Mouse (Mus musculus) limb, embryonic 11.5 days (tissue): Measurements from ENCODE around the gene Wnk1. TPM values are rescaled to one million over a fixed set of nuclear protein-coding genes. Genes with fewer than 3 reads are reported as not detected.

ENCODE experiments used
- ATAC-seq: fragments of 200-750 bp; cut with Nextera tagmentation; 2 replicates; pipeline ENCODE4 v1.8.0; 2017; ENCODE audit warnings: low read depth; ENCODE audit not compliant: insufficient number of reproducible peaks, low FRiP score, low TSS enrichment
- DNase-seq: peaks from one replicate; pipeline ENCODE4 v3.0.0-alpha.2; 2015; ENCODE audit warnings: low spot score
- H3K27ac ChIP-seq: fragments of 300-500 bp; sonication (generic); replicated peaks from 2 replicates; pipeline ENCODE4 v1.5.1; 2014; ENCODE audit warnings: low read depth, mild to moderate bottlenecking, low read length
- H3K27me3 ChIP-seq: fragments of 300-500 bp; sonication (generic); 2 replicates; pipeline ENCODE4 v1.6.1; 2014; ENCODE audit warnings: mild to moderate bottlenecking, low read length, mixed read lengths; ENCODE audit not compliant: control insufficient read depth, insufficient read depth
- H3K36me3 ChIP-seq: fragments of 300-500 bp; sonication (generic); 2 replicates; pipeline ENCODE4 v1.6.1; 2014; ENCODE audit warnings: mild to moderate bottlenecking, low read length, moderate library complexity, mixed read lengths; ENCODE audit not compliant: control insufficient read depth, insufficient read depth
- H3K4me1 ChIP-seq: fragments of 300-500 bp; sonication (generic); 2 replicates; pipeline ENCODE4 v1.6.1; 2014; ENCODE audit warnings: low read length, mixed read lengths; ENCODE audit not compliant: control insufficient read depth, insufficient read depth
- H3K4me2 ChIP-seq: fragments of 300-500 bp; sonication (generic); 2 replicates; pipeline ENCODE4 v1.6.1; 2014; ENCODE audit warnings: low read depth, mild to moderate bottlenecking, moderate library complexity; ENCODE audit not compliant: severe bottlenecking
- H3K4me3 ChIP-seq: fragments of 300-500 bp; sonication (generic); 2 replicates; pipeline ENCODE4 v1.5.1; 2014; ENCODE audit warnings: low read depth, low read length
- H3K9ac ChIP-seq: fragments of 300-500 bp; sonication (generic); 2 replicates; pipeline ENCODE4 v1.6.1; 2014; ENCODE audit warnings: mild to moderate bottlenecking, low read length
- H3K9me3 ChIP-seq: fragments of 300-500 bp; sonication (generic); 2 replicates; pipeline ENCODE4 v1.6.1; 2016; ENCODE audit warnings: low read length; ENCODE audit not compliant: control insufficient read depth
- WGBS: fragments of 180-500 bp; shearing (Covaris S2); extraction: QIAGEN DNeasy Blood & Tissue Kit; methylation state at CpG from one replicate; pipeline ENCODE4 v1.1.7; 2014; 5-methylcytosine and 5-hydroxymethylcytosine counted together
- polyA plus RNA-seq: library from polyadenylated mRNA; unstranded; fragments of >200 nt; fragmentation: Nextera tagmentation; extraction: Ambion mirVana; gene quantifications from 2 replicates; pipeline ENCODE4 v1.2.1, GENCODE M21; 2014

Gene Wnk1
- polyA plus RNA-seq, 1 experiment from 2014 or later, result 61.5 TPM

- H3K4me2 ChIP-seq, result no peak overlapping the region
- no peaks in the 10 kb centered on the region for H3K36me3 ChIP-seq
- no peaks in the 10 kb centered on the region for H3K9me3 ChIP-seq
- H3K27ac ChIP-seq, result no peak overlapping the region
- H3K4me3 ChIP-seq, result no peak overlapping the region
- no peak overlapping the region for H3K9ac ChIP-seq
- no peak for DNase-seq
- H3K4me1 ChIP-seq, result no peaks in the 10 kb centered on the region
- WGBS, result 89% methylated on average over 6 of the region's 6 CpGs
- H3K27me3 ChIP-seq, result no peaks in the 10 kb centered on the region
- no peak for ATAC-seq
Observed at GRCm38 (mm10) chr6:120054412-120054811, 15.9 kb upstream of the Wnk1 start.

GRCm38 (mm10) chr6:120047705-120048292 is 9.3 kb upstream of the Wnk1 start:
- 76% methylated on average over 7 of the region's 7 CpGs for WGBS
- Histone ChIP-seq H3K36me3 (no peaks in the 10 kb centered on the region), H3K9me3 (no peaks in the 10 kb centered on the region), H3K4me1 (no peaks in the 10 kb centered on the region), H3K4me2 (no peak overlapping the region), H3K4me3 (no peak overlapping the region), H3K27ac (no peak overlapping the region), H3K9ac (no peak overlapping the region), H3K27me3 (no peaks in the 10 kb centered on the region)
- ATAC-seq (no peak), DNase-seq (no peak)

- Histone ChIP-seq H3K4me2 (no peak overlapping the region), H3K4me3 (no peak overlapping the region), H3K9me3 (no peaks in the 10 kb centered on the region), H3K27me3 (no peaks in the 10 kb centered on the region), H3K36me3 (no peaks in the 10 kb centered on the region), H3K9ac (no peak overlapping the region), H3K27ac (no peak overlapping the region), H3K4me1 (no peaks in the 10 kb centered on the region)
- ATAC-seq (no peak), DNase-seq (no peak)
- WGBS, result 76% methylated on average over 4 of the region's 4 CpGs
Observed at GRCm38 (mm10) chr6:120045406-120045805, 6.9 kb upstream of the Wnk1 start.

- no peaks in the 10 kb centered on the region for H3K4me1 ChIP-seq
- DNase-seq (no peak), ATAC-seq (no peak)
- H3K9ac ChIP-seq, result no peak overlapping the region
- H3K4me2 ChIP-seq, result no peak overlapping the region
- H3K27me3 ChIP-seq, result no peaks in the 10 kb centered on the region
- no peaks in the 10 kb centered on the region for H3K9me3 ChIP-seq
- H3K4me3 ChIP-seq, result no peak overlapping the region
- H3K27ac ChIP-seq, result no peak overlapping the region
- WGBS, result 79% methylated on average over 1 of the region's 1 CpGs
- no peaks in the 10 kb centered on the region for H3K36me3 ChIP-seq
Observed at GRCm38 (mm10) chr6:120042632-120043220, 4.3 kb upstream of the Wnk1 start.

GRCm38 (mm10) chr6:120040557-120040857 is 2.0 kb upstream of the Wnk1 start:
- no peaks in the 10 kb centered on the region for H3K9me3 ChIP-seq
- no peak for DNase-seq
- H3K9ac ChIP-seq, result no peak overlapping the region
- H3K27me3 ChIP-seq, result no peaks in the 10 kb centered on the region
- no peaks in the 10 kb centered on the region for H3K36me3 ChIP-seq
- no peak overlapping the region for H3K4me3 ChIP-seq
- ATAC-seq, result no peak
- WGBS, result 90% methylated on average over 4 of the region's 4 CpGs
- peaks cover 7% of the 10 kb centered on the region for H3K4me1 ChIP-seq
- H3K27ac ChIP-seq, result no peak overlapping the region
- H3K4me2 ChIP-seq, result no peak overlapping the region

- WGBS, result 2% methylated on average over 24 of the region's 24 CpGs
- DNase-seq (peak; percentile 82), ATAC-seq (no peak)
Observed at GRCm38 (mm10) chr6:120039668-120040556, 1.4 kb upstream of the Wnk1 start.

GRCm38 (mm10) chr6:120039256-120039563 is 738 bp upstream of the Wnk1 start:
- Histone ChIP-seq H3K36me3 (no peaks in the 10 kb centered on the region), H3K27ac (no peak overlapping the region; the same call in 1 of the 2 replicates), H3K27me3 (no peaks in the 10 kb centered on the region), H3K4me3 (peak overlapping the region; percentile 96), H3K4me1 (peaks cover 7% of the 10 kb centered on the region), H3K9me3 (no peaks in the 10 kb centered on the region), H3K9ac (no peak overlapping the region), H3K4me2 (peak overlapping the region; percentile 73)
- ATAC-seq (no peak), DNase-seq (peak; percentile 44)
- under 1% methylated on average over 9 of the region's 9 CpGs for WGBS

More at GRCm38 (mm10) chr6:120039668-120040556, 1.4 kb upstream of the Wnk1 start:
- Histone ChIP-seq H3K4me3 (peak overlapping the region; percentile 96), H3K4me2 (peak overlapping the region; percentile 73), H3K4me1 (peaks cover 7% of the 10 kb centered on the region), H3K9ac (no peak overlapping the region), H3K27me3 (no peaks in the 10 kb centered on the region), H3K9me3 (no peaks in the 10 kb centered on the region), H3K27ac (no peak overlapping the region), H3K36me3 (no peaks in the 10 kb centered on the region)

GRCm38 (mm10) chr6:120037636-120038365 is 671 bp downstream of the Wnk1 start:
- under 1% methylated on average over 54 of the region's 85 CpGs for WGBS
- peak overlapping the region; percentile 73 for H3K4me2 ChIP-seq
- H3K4me1 ChIP-seq, result peaks cover 7% of the 10 kb centered on the region
- no peaks in the 10 kb centered on the region for H3K36me3 ChIP-seq
- DNase-seq, result peak; percentile 76
- no peaks in the 10 kb centered on the region for H3K9me3 ChIP-seq
- peak overlapping the region; percentile 94 for H3K27ac ChIP-seq
- no peaks in the 10 kb centered on the region for H3K27me3 ChIP-seq
- H3K4me3 ChIP-seq, result peak overlapping the region; percentile 96
- peak; percentile 18; the same call in 1 of the 2 replicates for ATAC-seq
- H3K9ac ChIP-seq, result peak overlapping the region; percentile 84
